Mouse (Mus musculus) cortical plate, adult 2 months (tissue): ENCODE results near the gene Hnrnpf.

Experiments
- CTCF ChIP-seq: fragments of 200-500 bp; IDR thresholded peaks from 2 replicates; pipeline ENCODE4 v1.5.1; 2011; ENCODE audit warnings: mild to moderate bottlenecking, control low read depth, low read length; ENCODE audit not compliant: insufficient read depth; ENCODE audit errors: extremely low read depth
- POLR2A ChIP-seq: fragments of 200-500 bp; IDR thresholded peaks from 2 replicates; pipeline ENCODE4 v1.6.1; 2011; ENCODE audit warnings: mild to moderate bottlenecking, low read length, control low read depth; ENCODE audit not compliant: insufficient read depth; ENCODE audit errors: extremely low read depth

GRCm38 (mm10) chr6:117871034-117871433 is 29.1 kb upstream of the Hnrnpf start:
- no peak for TF ChIP-seq POLR2A
- no peak for TF ChIP-seq CTCF
